ENCODE assay signal across 15 mouse cellular contexts in the genomic region with DNA sequence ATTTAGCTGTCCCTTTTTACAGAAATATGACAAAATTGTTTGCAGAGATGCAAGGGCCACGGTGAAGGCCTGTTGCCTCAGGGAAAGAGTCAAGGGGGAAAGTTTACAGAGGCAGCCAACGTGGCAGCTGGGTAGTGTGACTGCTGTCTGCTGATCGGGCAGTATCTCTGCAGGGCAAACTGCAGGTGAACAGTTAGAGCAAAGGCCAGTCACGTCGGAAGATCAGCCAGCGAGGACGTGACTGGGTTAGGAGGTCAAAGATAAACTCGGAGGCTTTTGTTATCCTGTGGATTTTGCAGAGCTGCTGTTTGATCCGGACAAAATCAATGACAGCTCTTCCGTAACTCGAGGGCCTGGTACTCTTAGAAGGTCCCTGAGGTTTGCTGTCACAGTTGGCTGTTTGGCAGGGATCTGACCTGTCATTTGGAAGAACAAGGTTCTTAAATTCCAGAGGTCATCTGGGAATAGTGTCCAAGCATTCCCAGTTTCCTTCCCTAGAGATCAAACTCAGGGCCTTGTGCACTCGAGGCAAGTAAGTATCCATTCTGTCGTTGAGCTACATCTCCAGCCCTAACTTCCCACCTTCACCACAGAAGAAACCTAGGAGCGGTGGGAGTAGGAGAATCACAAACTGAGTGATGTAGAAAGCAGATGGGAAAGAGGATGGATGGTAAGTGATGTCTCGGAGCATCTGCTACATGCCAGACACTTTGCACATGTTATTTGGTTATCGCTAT. TPM values are rescaled to one million over a fixed set of nuclear protein-coding genes. Genes with fewer than 3 reads are reported as not detected.
A peak's percentile ranks its signal among the peaks of the same experiment; 100 is the strongest.
DNase-seq lines count a peak whose midpoint lies in the region; ATAC-seq lines count a peak whose summit lies in the region.
"Had no signal": no experiment of that assay in that cellular context is flagged by ENCODE, and none has a peak within 500 bp of the region (broad histone marks: within the 10 kb centered on the region; RNA-seq: fewer than 3 reads in every experiment).

No protein-coding gene starts in this region.

- H3K27ac ChIP-seq in heart, embryonic 14.5 days (replicated peaks in 1 of 2; ENCODE audit: control insufficient read depth in 1 of 2, insufficient read depth in 1 of 2, low read depth in 2 of 2, low read length in 2 of 2), result no peak overlapping the region
- H3K27ac ChIP-seq in neural tube, embryonic 12.5 days, result no peak overlapping the region
- no peak overlapping the region for H3K27ac ChIP-seq in limb, embryonic 12.5 days
- H3K27ac ChIP-seq in stomach, embryonic 16.5 days (ENCODE audit: low read length), result no peak overlapping the region
- H3K27ac ChIP-seq: hindbrain, embryonic 10.5 days; layer of hippocampus, adult 2 months had no signal

- no peaks in the 10 kb centered on the region for H3K9me3 ChIP-seq in heart, embryonic 14.5 days (ENCODE audit: control insufficient read depth, low read length)
- H3K9me3 ChIP-seq in neural tube, embryonic 12.5 days, result no peaks in the 10 kb centered on the region
- H3K9me3 ChIP-seq in limb, embryonic 12.5 days, result peaks cover 3% of the 10 kb centered on the region; the same call in 1 of the 2 replicates
- no peaks in the 10 kb centered on the region for H3K9me3 ChIP-seq in stomach, embryonic 16.5 days (replicated peaks; ENCODE audit: control insufficient read depth, low read length)

- 34% methylated on average over 16 of the region's 16 CpGs for WGBS in heart, embryonic 14.5 days
- 69% methylated on average over 16 of the region's 16 CpGs for WGBS in neural tube, embryonic 12.5 days
- WGBS in limb, embryonic 12.5 days, result 54% methylated on average over 16 of the region's 16 CpGs
- 49% methylated on average over 16 of the region's 16 CpGs for WGBS in stomach, embryonic 16.5 days

- H3K9ac ChIP-seq in heart, embryonic 14.5 days (ENCODE audit: low read length), result no peak overlapping the region
- no peak overlapping the region for H3K9ac ChIP-seq in neural tube, embryonic 12.5 days
- H3K9ac ChIP-seq in limb, embryonic 12.5 days (replicated peaks), result no peak overlapping the region
- H3K9ac ChIP-seq in stomach, embryonic 16.5 days (ENCODE audit: low read length), result no peak overlapping the region

- no peak for DNase-seq in heart, postnatal 14 days
- no peak for DNase-seq in neural tube, embryonic 10.5 days (ENCODE audit: extremely low spot score, low spot score)
- DNase-seq in right cerebral cortex, postnatal 14 days, result no peak
- DNase-seq in layer of hippocampus, postnatal 14 days (ENCODE audit: low spot score in 2 of 2), result no peak
- DNase-seq: adrenal gland, postnatal 14 days; cerebellum, postnatal 36 days; gastrocnemius, postnatal 10 days; lung, postnatal 10 days; thymus, adult 18-20 months had no signal

- no peak overlapping the region for H3K4me3 ChIP-seq in heart, embryonic 14.5 days (ENCODE audit: control insufficient read depth in 1 of 2, insufficient read depth in 1 of 2, low read depth in 1 of 2, low read length in 2 of 2)
- H3K4me3 ChIP-seq in neural tube, embryonic 12.5 days, result no peak overlapping the region
- H3K4me3 ChIP-seq in limb, embryonic 12.5 days (replicated peaks), result no peak overlapping the region
- no peak overlapping the region for H3K4me3 ChIP-seq in stomach, embryonic 16.5 days (replicated peaks; ENCODE audit: low read length)

- intact Hi-C loops in heart, postnatal 14 days (cut with DNase I), result no loop called here

- no peak for ATAC-seq in heart, embryonic 14.5 days (ENCODE audit: insufficient number of reproducible peaks, insufficient read depth, low FRiP score, low read depth)
- no peak for ATAC-seq in neural tube, embryonic 12.5 days (ENCODE audit: low FRiP score, low read depth)
- ATAC-seq in limb, embryonic 12.5 days (ENCODE audit: insufficient number of reproducible peaks, insufficient read depth, low FRiP score, low TSS enrichment, low read depth), result no peak
- 0 out of 2 replicates have a peak, but pooled peaks have one; percentile 37 for ATAC-seq in stomach, embryonic 16.5 days (ENCODE audit: insufficient read depth, low FRiP score)

- peak overlapping the region; percentile 69; the same call in 1 of the 2 replicates for H3K4me2 ChIP-seq in heart, embryonic 14.5 days (ENCODE audit: low read length)
- peak overlapping the region; percentile 58; the same call in 1 of the 2 replicates for H3K4me2 ChIP-seq in neural tube, embryonic 12.5 days (replicated peaks)
- peak overlapping the region; percentile 70; the same call in 1 of the 2 replicates for H3K4me2 ChIP-seq in limb, embryonic 12.5 days
- no peak overlapping the region for H3K4me2 ChIP-seq in stomach, embryonic 16.5 days (ENCODE audit: low read depth, low read length)

- H3K27me3 ChIP-seq in heart, embryonic 14.5 days (ENCODE audit: control insufficient read depth, insufficient read depth, low read length), result 0 out of 2 replicates have a peak, but pooled peaks cover 9% of the 10 kb centered on the region
- peaks cover 9% of the 10 kb centered on the region; the same call in 1 of the 2 replicates for H3K27me3 ChIP-seq in neural tube, embryonic 12.5 days (replicated peaks)
- peaks cover 14% of the 10 kb centered on the region for H3K27me3 ChIP-seq in limb, embryonic 12.5 days
- H3K27me3 ChIP-seq in stomach, embryonic 16.5 days (ENCODE audit: control insufficient read depth, insufficient read depth, low read length), result peaks cover 12% of the 10 kb centered on the region; the same call in 1 of the 2 replicates

- no peaks in the 10 kb centered on the region for H3K36me3 ChIP-seq in heart, embryonic 14.5 days (ENCODE audit: control insufficient read depth, insufficient read depth, low read length)
- no peaks in the 10 kb centered on the region for H3K36me3 ChIP-seq in neural tube, embryonic 12.5 days
- no peaks in the 10 kb centered on the region for H3K36me3 ChIP-seq in limb, embryonic 12.5 days
- H3K36me3 ChIP-seq in stomach, embryonic 16.5 days (ENCODE audit: control insufficient read depth, insufficient read depth, low read length), result no peaks in the 10 kb centered on the region
- H3K36me3 ChIP-seq: hindbrain, embryonic 10.5 days had no signal

- no peaks in the 10 kb centered on the region; a peak in 2 of 4 replicates for H3K4me1 ChIP-seq in heart, embryonic 14.5 days (ENCODE audit: control insufficient read depth in 2 of 2, insufficient read depth in 2 of 2, low read length in 2 of 2)
- H3K4me1 ChIP-seq in neural tube, embryonic 12.5 days, result peaks cover 5% of the 10 kb centered on the region
- peaks cover 17% of the 10 kb centered on the region for H3K4me1 ChIP-seq in limb, embryonic 12.5 days (replicated peaks)
- H3K4me1 ChIP-seq in stomach, embryonic 16.5 days (ENCODE audit: control insufficient read depth, insufficient read depth, low read length), result no peaks in the 10 kb centered on the region

RNA-seq across cellular contexts. Expression of gene Paqr9, which starts 21.7 kb away (rescaled TPM):
- 0.82 and 0.91 TPM in 2 replicates for polyA plus RNA-seq in heart, embryonic 14.5 days (2014; fragmentation: Nextera tagmentation; extraction: Ambion mirVana)
- total RNA-seq in heart, postnatal 14 days (2021), result 10 to 100 TPM; 48.8 to 50.6 TPM
- 2.0 TPM in 2 replicates for polyA plus RNA-seq in neural tube, embryonic 12.5 days (2016; fragmentation: Nextera tagmentation; extraction: Ambion mirVana)
- 0.20 and 0.31 TPM in 2 replicates for polyA plus RNA-seq in limb, embryonic 12.5 days (2016; fragmentation: Nextera tagmentation; extraction: Ambion mirVana)
- 0.47 and 0.53 TPM in 2 replicates for polyA plus RNA-seq in stomach, embryonic 16.5 days (2015; fragmentation: Nextera tagmentation; extraction: Ambion mirVana)
- total RNA-seq in layer of hippocampus, postnatal 14 days (2021), result 10 to 100 TPM; 48.2 to 48.6 TPM

RNA-seq across cellular contexts. Expression of gene Pcolce2, which starts 56.2 kb away (rescaled TPM):
- 0.13 and 0.22 TPM in 2 replicates for polyA plus RNA-seq in heart, embryonic 14.5 days (2014; fragmentation: Nextera tagmentation; extraction: Ambion mirVana)
- total RNA-seq in heart, postnatal 14 days (2021), result 10 to 100 TPM; 24.3 to 25.1 TPM
- 2.5 and 2.8 TPM in 2 replicates for polyA plus RNA-seq in neural tube, embryonic 12.5 days (2016; fragmentation: Nextera tagmentation; extraction: Ambion mirVana)
- 10.4 and 12.8 TPM in 2 replicates for polyA plus RNA-seq in limb, embryonic 12.5 days (2016; fragmentation: Nextera tagmentation; extraction: Ambion mirVana)
- 0.44 and 0.88 TPM in 2 replicates for polyA plus RNA-seq in stomach, embryonic 16.5 days (2015; fragmentation: Nextera tagmentation; extraction: Ambion mirVana)
- total RNA-seq in layer of hippocampus, postnatal 14 days (2021), result 1 to 10 TPM; 4.2 to 4.9 TPM
